Mouse (Mus musculus) kidney, postnatal 4 days (tissue): ENCODE measurements at regions not wholly inside any gene's neighbourhood (a gene's known extent, or its start where the extent isn't known, plus 50 kb on each side); places are given as distances from the start of the nearest gene placed in this dataset.

Experiments used
- DNase-seq, 2 experiments: peaks; one replicate each; pipeline ENCODE4 v3.0.0; 2021; ENCODE audit warnings: mixed read lengths in 2 of 2

DNA sequence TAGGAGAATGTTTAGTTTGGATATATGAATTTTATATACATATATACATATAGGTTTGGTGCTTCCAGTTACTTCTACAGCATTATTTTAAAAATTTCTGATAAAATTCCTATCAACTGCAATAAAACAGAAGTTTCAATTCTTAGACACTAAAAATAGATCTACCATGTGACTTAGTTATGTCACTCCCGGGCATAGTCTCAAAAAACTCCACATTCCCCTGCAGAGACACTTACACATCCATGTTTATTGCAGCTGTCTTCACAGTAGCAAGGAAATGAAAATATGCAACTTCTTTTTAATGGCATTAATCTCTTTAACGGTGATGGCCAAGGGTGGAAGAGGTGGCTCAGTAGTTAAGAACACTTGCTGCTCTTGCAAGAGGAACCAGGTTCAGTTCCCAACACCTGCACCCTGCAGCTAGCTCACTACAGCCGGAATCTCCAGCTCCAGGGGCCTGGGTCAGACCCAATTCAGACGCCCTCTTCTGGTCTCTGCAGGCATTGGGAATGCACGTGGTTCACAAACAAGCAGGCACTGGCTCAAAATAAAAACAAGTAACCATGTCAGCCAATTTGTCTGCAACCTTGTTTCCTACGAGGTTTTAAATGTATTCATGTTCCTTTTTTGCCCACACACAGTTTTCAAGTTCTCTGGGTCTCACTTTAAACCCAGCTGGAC is 204.4 kb downstream of the Adra2a start:
- peak; percentile 41 to 53 for DNase-seq

DNA sequence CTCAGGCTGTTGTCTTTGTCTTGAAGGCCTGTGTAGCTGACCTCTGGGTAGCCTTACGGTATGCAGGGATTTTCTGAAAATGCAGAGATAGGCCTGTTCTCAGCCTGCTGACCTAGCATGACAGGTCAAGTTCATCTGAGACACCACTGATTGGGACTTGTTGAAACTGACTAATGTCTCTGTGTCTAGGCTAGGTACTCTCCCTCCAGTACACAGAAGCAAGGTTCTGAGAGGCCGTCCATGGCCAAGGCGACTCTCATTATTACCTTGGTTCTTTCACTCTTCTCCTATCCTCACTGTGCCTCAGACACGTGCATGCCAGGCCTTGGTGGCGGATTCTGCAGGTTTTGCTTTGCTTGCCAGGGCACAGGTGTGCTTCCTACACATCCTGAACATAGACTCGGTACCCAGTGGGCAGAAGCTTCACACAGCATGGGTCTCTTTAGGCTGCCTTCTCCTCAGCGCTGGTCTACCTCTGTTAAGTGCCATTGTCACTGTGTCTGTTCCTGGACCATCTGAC is 208.3 kb downstream of the Adra2a start:
- DNase-seq: no peak

DNA sequence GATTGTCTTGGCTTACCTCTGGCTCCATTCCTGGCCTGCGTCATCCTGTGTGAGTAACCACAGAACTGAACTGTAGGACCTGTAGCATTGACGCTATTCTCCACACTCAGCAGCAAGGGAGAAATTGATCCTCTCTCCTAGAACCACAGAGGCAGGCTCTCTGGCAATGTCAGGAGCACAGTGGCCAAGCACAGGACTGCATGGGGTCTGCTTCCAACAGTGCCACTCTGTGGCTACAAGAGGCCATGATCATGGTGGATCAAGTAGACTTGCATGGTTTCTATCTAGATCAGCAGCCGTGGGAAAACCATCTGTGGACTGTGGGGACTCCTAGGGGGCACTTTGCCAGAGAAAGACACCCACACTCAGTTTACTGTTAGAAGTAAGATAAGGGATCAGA is 213.9 kb downstream of the Adra2a start:
- DNase-seq: peak in 1 of 2 experiments; percentile 6

- DNase-seq: no peak
Observed at GRCm38 (mm10) chr19:54259175-54259574, 215.2 kb downstream of the Adra2a start.

DNA sequence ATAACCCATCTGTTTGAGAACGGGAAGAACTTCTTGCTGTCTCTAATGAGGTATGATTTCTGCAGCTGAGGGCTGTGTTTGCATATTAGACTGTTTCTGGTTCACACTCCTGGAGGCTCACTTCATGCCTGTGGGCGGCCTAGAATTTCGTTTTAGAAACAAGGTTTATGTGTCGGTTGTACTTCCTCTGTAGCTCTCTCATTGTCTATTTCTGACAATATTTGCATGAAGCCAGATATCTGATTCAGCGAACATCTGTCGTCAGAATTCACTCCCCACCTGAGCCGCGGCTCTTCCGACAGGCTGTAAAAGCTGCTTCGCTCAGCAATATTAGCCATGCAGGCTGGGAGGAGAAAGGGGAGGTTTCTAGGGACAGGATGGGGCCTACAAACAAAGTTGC is 233.4 kb downstream of the Adra2a start:
- no peak for DNase-seq

- DNase-seq: no peak
Observed at GRCm38 (mm10) chr19:54285481-54285880, 241.5 kb downstream of the Adra2a start.

DNA sequence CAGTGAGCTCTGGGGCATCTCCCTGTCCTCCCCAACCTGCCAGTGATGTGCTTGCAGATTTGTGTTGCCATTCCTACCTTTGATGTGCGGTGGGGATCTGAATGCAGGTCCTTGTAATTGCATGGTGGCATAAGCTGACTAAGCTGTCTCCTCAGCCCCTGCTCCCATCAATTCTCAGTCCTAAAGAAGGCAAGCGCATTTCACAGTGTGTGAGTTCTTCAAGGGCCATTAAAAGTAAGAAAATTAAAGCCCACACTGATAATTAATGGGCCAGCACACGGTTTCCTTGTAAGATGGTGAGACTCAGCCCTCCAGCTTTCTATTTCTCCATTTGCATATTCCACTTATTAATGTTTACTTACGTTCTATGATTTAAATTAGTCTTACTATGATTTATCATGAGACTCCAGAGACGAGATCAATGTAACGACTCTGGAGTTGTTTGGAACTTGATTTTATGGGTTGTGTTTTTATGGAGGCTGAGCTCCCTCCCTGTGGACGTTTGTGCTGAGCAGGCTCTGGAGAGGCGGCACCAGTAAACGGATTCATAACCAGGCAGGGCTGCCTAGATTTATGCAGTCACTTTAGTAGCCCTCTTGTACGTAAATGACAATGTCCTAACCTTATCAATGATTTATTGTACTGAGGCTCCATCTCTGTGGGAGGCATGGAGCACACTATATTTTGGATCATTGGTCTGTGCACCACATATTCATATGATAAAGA is 253.9 kb downstream of the Adra2a start:
- DNase-seq: no peak

GRCm38 (mm10) chr19:54311289-54311688 is 267.3 kb downstream of the Adra2a start:
- no peak for DNase-seq

DNA sequence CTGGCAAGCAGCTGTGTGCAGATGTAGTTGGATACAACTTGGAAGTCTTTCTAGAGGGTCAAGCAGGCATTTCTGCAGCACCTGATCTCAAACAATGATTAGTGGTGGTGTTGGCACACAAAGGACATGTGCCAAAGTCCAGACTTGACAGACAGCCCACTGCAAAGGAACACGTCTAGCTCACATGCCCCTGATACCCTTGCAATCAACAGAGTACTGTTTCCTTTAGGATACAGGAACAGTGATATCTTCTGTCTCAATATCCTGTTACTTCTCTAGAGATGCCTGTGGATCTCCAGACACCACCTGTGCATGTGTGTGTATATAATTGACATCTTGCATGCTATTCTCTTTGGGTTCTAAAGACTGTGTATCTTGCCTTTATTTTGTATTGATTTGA is 267.8 kb downstream of the Adra2a start:
- DNase-seq: no peak

GRCm38 (mm10) chr19:54323276-54323675 is 279.3 kb downstream of the Adra2a start:
- DNase-seq: no peak

DNA sequence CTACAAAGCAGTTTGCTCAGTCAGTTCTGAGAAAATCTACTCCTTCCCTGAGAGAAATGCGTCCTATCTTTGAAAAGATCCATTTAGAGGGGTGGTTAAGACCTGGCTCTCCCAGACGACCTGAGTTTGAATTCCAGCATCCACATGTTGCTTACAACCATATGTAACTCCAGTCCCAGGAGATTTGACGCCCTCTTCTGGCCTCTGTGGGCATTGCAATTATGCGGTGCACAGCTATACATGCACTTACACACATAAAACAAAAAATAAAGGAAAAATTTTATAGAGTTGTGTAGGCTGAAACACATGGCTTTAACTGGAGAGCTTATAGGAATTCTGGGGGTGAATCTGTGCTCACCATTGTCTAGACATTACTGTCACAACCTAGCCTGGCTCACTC is 281.0 kb downstream of the Adra2a start:
- DNase-seq: peak; percentile 7 to 14

DNA sequence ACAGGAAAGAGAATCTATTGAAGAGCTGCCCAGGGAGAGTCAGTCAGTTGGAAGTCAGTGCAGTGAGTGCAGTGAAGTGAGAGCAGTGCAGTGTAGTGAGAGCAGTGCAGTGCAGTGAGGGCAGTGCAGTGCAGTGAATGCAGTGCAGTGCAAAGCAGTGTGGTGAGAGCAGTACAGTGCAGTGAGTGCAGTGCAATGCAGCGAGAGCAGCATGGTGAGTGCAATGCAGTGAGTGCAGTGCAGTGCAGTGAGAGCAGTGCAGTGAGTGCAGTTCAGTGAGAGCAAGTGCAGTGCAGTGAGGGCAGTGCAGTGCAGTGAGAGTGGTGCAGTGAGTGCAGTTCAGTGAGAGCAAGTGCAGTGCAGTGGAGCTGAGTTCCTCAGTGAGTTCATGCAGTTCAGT is 288.2 kb downstream of the Adra2a start:
- DNase-seq: no peak

- no peak for DNase-seq
Observed at GRCm38 (mm10) chr19:54340778-54341291, 296.9 kb downstream of the Adra2a start.

GRCm38 (mm10) chr19:54359731-54360130 is 315.8 kb downstream of the Adra2a start:
- DNase-seq: no peak

GRCm38 (mm10) chr19:54360660-54361059 is 316.7 kb downstream of the Adra2a start:
- DNase-seq: no peak

- DNase-seq: no peak
Observed at GRCm38 (mm10) chr19:54385101-54385500, 341.1 kb downstream of the Adra2a start.

DNA sequence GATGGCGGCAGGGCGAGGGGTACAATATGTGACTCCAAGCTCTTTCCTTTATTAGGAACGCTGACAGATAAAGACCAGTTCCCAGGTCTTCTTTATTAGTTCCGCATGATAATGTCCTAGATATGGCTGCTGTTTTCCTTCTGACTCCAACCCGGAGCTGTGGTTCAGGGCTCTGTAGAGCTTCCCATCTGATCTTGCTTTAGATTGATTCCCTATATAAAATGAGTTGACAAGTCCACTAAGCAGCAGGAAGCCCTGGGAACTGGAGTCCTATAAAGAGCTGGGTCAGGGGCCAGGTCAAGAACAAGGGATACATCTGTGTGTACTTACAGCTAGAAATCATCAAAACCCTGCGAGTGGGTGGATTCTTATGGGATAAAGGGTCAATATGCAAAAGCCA is 347.5 kb downstream of the Adra2a start:
- DNase-seq: no peak

DNA sequence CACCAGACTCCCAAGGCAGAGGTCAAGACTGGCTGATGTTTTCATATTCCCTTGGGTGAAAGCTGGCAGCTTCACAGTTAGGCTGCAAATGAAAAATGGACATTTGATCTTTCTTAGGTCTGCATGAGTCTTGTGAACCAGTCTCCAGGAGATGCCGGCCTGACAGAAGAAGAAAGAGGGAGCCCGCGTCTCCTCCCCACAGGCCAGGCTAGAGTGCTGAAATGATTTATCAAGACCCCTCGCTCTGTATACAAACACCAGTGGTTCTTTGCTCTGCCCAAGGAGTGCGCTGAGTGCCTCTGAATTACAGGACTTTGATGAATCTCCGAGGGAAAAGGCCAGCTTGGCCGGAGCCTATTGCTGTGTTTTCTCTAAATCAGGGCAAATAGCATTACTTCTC is 355.7 kb downstream of the Adra2a start:
- DNase-seq: peak; percentile 2 to 23

GRCm38 (mm10) chr19:54407904-54408303 is 364.0 kb downstream of the Adra2a start:
- DNase-seq: no peak

DNA sequence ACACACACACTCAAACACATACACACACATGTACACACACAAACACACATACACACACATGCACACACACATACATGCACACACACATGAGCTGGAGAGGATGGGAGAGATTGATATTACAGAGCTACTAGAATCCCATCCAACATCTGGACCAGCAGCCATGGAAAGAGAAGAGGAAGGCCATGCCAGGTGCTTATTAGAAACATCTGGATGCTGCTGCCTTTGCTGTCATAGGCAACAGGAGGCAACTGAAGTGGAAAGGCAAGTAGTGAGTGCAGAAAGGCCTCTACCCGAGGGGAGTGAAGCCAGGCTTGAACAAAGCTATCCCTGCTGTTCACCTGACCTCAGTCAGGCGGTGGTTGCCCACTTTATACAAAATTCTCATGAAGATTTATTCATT is 385.1 kb downstream of the Adra2a start:
- no peak for DNase-seq

DNA sequence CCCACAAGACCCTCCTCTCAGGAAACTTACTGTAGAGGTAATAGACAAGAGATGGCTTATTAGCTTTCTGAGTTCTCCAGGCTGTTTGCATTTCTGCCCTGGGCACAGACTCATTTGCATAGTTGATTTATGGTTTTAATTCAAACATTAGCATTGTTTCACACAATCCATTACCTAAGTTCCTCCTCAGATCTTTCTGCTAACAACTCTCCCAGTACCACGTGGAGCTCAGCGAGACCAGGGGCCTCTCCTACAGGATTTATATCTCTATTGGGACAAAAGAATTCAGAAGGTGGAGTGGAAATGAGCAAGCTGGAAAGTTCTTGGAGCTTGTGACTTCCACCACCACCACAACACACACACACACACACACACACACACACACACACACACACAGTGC is 396.8 kb downstream of the Adra2a start:
- no peak for DNase-seq

- no peak for DNase-seq
Observed at GRCm38 (mm10) chr19:54460426-54461170, 416.6 kb downstream of the Adra2a start.

GRCm38 (mm10) chr19:54462480-54462879 is 418.5 kb downstream of the Adra2a start:
- no peak for DNase-seq
